Mouse (Mus musculus) brown adipose tissue, adult 24 weeks (tissue): ENCODE data around the gene Sprr2b. TPM values are rescaled to one million over a fixed set of nuclear protein-coding genes. Genes with fewer than 3 reads are reported as not detected.
"Not testable (repeated sequence)": the region's sequence is repeated elsewhere in the genome, so short reads cannot be mapped to it uniquely, and the experiment has no call there.

Experiments
- H3K27ac ChIP-seq: fragments of 200-500 bp; replicated peaks from 2 replicates; pipeline ENCODE4 v1.5.1; 2012; ENCODE audit warnings: low read depth, mild to moderate bottlenecking, low read length
- H3K4me1 ChIP-seq: fragments of 200-500 bp; 2 replicates; pipeline ENCODE4 v1.6.1; 2012; ENCODE audit warnings: low read length, mixed read lengths; ENCODE audit not compliant: control insufficient read depth, insufficient read depth, insufficient read length
- H3K4me3 ChIP-seq: fragments of 200-500 bp; 2 replicates; pipeline ENCODE4 v1.5.1; 2012; ENCODE audit warnings: low read depth, mild to moderate bottlenecking, low read length, moderate library complexity; ENCODE audit not compliant: insufficient read depth
- polyA plus RNA-seq: library from polyadenylated mRNA; stranded (reverse); fragments of >200 nt; gene quantifications from 2 replicates; pipeline ENCODE4 v1.2.4, GENCODE M21; 2012; ENCODE audit not compliant: missing spikeins, insufficient read depth, insufficient read length

Gene Sprr2b
- polyA plus RNA-seq, result not detected in 2 replicates

GRCm38 (mm10) chr3:92316320-92316719 lies at the start of gene Sprr2b:
TSS of gene Sprr2b (plus strand) at chr3:92316620.
- no peak within 1 kb of the TSS for H3K4me3 ChIP-seq
- no peaks in the 10 kb centered on the region for H3K4me1 ChIP-seq
- no peak within 1 kb of the TSS for H3K27ac ChIP-seq

- H3K4me3 ChIP-seq, H3K4me1 ChIP-seq: not testable (repeated sequence)
Observed at GRCm38 (mm10) chr3:92271414-92271985, 44.9 kb upstream of the Sprr2b start.

GRCm38 (mm10) chr3:92273504-92273903 lies 42.9 kb upstream of the Sprr2b start:
- H3K27ac ChIP-seq, H3K4me3 ChIP-seq, H3K4me1 ChIP-seq: not testable (repeated sequence)

More at GRCm38 (mm10) chr3:92271414-92271985, 44.9 kb upstream of the Sprr2b start:
- not testable (repeated sequence) for H3K27ac ChIP-seq

GRCm38 (mm10) chr3:92274018-92274417 lies 42.4 kb upstream of the Sprr2b start:
- not testable (repeated sequence) for H3K4me3 ChIP-seq, H3K4me1 ChIP-seq, H3K27ac ChIP-seq

GRCm38 (mm10) chr3:92279663-92280062 lies 36.8 kb upstream of the Sprr2b start:
- H3K27ac ChIP-seq, H3K4me3 ChIP-seq, H3K4me1 ChIP-seq: not testable (repeated sequence)

- not testable (repeated sequence) for H3K4me1 ChIP-seq, H3K4me3 ChIP-seq, H3K27ac ChIP-seq
Observed at GRCm38 (mm10) chr3:92280963-92281606, 35.3 kb upstream of the Sprr2b start.

GRCm38 (mm10) chr3:92285101-92285500 lies 31.3 kb upstream of the Sprr2b start, which contains the start of gene Sprr2a3:
TSS of gene Sprr2a3 (plus strand) at chr3:92285417.
- not testable (repeated sequence) for H3K27ac ChIP-seq, H3K4me1 ChIP-seq, H3K4me3 ChIP-seq

- not testable (repeated sequence) for H3K27ac ChIP-seq, H3K4me1 ChIP-seq, H3K4me3 ChIP-seq
Observed at GRCm38 (mm10) chr3:92288489-92288888, 27.9 kb upstream of the Sprr2b start.

- no peak overlapping the region for H3K4me3 ChIP-seq
- H3K4me1 ChIP-seq, result no peaks in the 10 kb centered on the region
- H3K27ac ChIP-seq, result no peak overlapping the region
Observed at GRCm38 (mm10) chr3:92307406-92307805, 9.0 kb upstream of the Sprr2b start.

GRCm38 (mm10) chr3:92317384-92317783 lies 964 bp downstream of the Sprr2b start:
- Histone ChIP-seq H3K4me3 (no peak overlapping the region), H3K27ac (no peak overlapping the region), H3K4me1 (no peaks in the 10 kb centered on the region)

- no peak overlapping the region for H3K4me3 ChIP-seq
- H3K4me1 ChIP-seq, result no peaks in the 10 kb centered on the region
- H3K27ac ChIP-seq, result no peak overlapping the region
Observed at GRCm38 (mm10) chr3:92336278-92336677, 19.9 kb downstream of the Sprr2b start.

GRCm38 (mm10) chr3:92338840-92339239 lies 22.4 kb downstream of the Sprr2b start, which contains the start of gene Sprr2d:
TSS of gene Sprr2d (plus strand) at chr3:92339140.
- Histone ChIP-seq H3K27ac (no peak within 1 kb of the TSS), H3K4me1 (no peaks in the 10 kb centered on the region), H3K4me3 (no peak within 1 kb of the TSS)

- no peak within 1 kb of the TSS for H3K4me3 ChIP-seq
- H3K27ac ChIP-seq, result no peak within 1 kb of the TSS
- no peaks in the 10 kb centered on the region for H3K4me1 ChIP-seq
Observed at GRCm38 (mm10) chr3:92351843-92352242, 35.4 kb downstream of the Sprr2b start, which contains the start of gene Sprr2e. TSS of gene Sprr2e (plus strand) at chr3:92352143.

GRCm38 (mm10) chr3:92361619-92362018 lies 45.2 kb downstream of the Sprr2b start:
- Histone ChIP-seq H3K27ac (no peak overlapping the region), H3K4me3 (no peak overlapping the region), H3K4me1 (no peaks in the 10 kb centered on the region)

GRCm38 (mm10) chr3:92364887-92365286 lies 48.5 kb downstream of the Sprr2b start, which contains the start of gene Sprr2f:
TSS of gene Sprr2f (plus strand) at chr3:92365187.
- Histone ChIP-seq H3K4me1 (no peaks in the 10 kb centered on the region), H3K27ac (no peak within 1 kb of the TSS), H3K4me3 (no peak within 1 kb of the TSS)
